Mouse (Mus musculus) cortical plate, adult 2 months (tissue): ENCODE data around the gene Ror1.

Source experiments
- CTCF ChIP-seq: fragments of 200-500 bp; IDR thresholded peaks from 2 replicates; pipeline ENCODE4 v1.5.1; 2011; ENCODE audit warnings: mild to moderate bottlenecking, control low read depth, low read length; ENCODE audit not compliant: insufficient read depth; ENCODE audit errors: extremely low read depth
- POLR2A ChIP-seq: fragments of 200-500 bp; IDR thresholded peaks from 2 replicates; pipeline ENCODE4 v1.6.1; 2011; ENCODE audit warnings: mild to moderate bottlenecking, low read length, control low read depth; ENCODE audit not compliant: insufficient read depth; ENCODE audit errors: extremely low read depth

- TF ChIP-seq CTCF: no peak
- no peak for TF ChIP-seq POLR2A
Observed at GRCm38 (mm10) chr4:100252050-100252449, 156.5 kb downstream of the Ror1 start.
